Mouse (Mus musculus): ENCODE results near the gene Nucks1. TPM values are rescaled to one million over a fixed set of nuclear protein-coding genes. Genes with fewer than 3 reads are reported as not detected.

Gene Nucks1
- polyA plus RNA-seq, 1 experiment from 2014 or later, result 50.1 TPM

DNA sequence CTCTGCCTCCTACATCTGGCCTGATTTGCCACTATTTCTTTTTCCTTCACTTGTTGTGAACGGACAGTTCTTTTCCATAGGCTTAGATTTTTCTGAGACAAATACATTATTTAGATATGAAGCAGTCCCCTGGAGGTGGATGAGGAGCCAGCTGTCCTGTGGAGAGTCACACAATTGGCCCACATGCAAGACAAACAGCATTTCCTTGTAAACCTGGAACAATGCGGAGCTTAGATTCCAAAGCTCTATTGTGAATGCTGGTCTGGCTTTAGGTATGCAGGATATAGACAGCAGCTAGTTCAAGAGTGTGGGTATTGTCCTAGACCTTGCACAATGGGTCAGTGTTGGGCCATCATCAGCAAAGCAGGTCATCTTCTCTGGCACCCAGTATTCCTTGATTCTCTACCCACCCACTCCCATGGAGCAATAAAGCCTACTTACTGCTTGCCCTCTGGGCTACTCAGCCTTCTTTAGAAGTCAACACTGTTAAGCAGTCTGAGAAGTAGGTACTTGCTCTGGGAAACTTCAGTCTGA is 30.4 kb downstream of the Nucks1 start:
- Histone ChIP-seq H3K4me2 (ENCODE audit: low read length) (no peak overlapping the region), H3K9ac (ENCODE audit: low read depth, low read length) (no peak overlapping the region), H3K27ac (ENCODE audit: low read length) (no peak overlapping the region), H3K27me3 (ENCODE audit: control insufficient read depth, insufficient read depth, low read depth, low read length) (no peaks in the 10 kb centered on the region), H3K4me3 (ENCODE audit: low read depth, low read length) (no peak overlapping the region), H3K9me3 (replicated peaks; ENCODE audit: control insufficient read depth, low read length, poor library complexity, severe bottlenecking) (no peaks in the 10 kb centered on the region), H3K36me3 (ENCODE audit: control insufficient read depth, insufficient read depth, low read length) (no peaks in the 10 kb centered on the region), H3K4me1 (ENCODE audit: control insufficient read depth, insufficient read depth, low read length) (no peaks in the 10 kb centered on the region)
- no peak for ATAC-seq
- WGBS, result 32% methylated on average over 2 of the region's 2 CpGs

DNA sequence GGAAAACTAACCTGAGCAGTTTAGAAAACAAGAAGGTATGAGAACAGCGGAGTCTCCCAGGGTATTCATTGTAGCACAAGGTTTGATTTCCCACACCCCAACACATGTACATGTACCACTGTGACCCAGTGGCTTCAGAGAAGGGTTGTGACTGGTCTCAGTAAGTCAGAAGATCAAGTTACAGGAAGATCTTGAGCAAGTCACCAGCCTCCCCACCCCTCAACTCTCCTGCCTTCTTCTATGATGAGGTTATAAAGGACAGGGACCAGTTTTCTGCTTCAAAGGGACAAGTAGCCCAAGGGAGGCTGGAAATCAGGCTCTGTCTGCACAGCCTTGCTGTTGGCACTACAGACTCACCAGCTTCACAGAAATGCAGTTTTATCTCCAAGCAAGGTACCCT is 31.2 kb downstream of the Nucks1 start:
- no peak overlapping the region for H3K27ac ChIP-seq (ENCODE audit: low read length)
- H3K9ac ChIP-seq (ENCODE audit: low read depth, low read length), result no peak overlapping the region
- H3K27me3 ChIP-seq (ENCODE audit: control insufficient read depth, insufficient read depth, low read depth, low read length), result no peaks in the 10 kb centered on the region
- H3K4me1 ChIP-seq (ENCODE audit: control insufficient read depth, insufficient read depth, low read length), result no peaks in the 10 kb centered on the region
- H3K36me3 ChIP-seq (ENCODE audit: control insufficient read depth, insufficient read depth, low read length), result no peaks in the 10 kb centered on the region
- no peak overlapping the region for H3K4me3 ChIP-seq (ENCODE audit: low read depth, low read length)
- no peak overlapping the region for H3K4me2 ChIP-seq (ENCODE audit: low read length)
- no peak for ATAC-seq
- no peaks in the 10 kb centered on the region for H3K9me3 ChIP-seq (replicated peaks; ENCODE audit: control insufficient read depth, low read length, poor library complexity, severe bottlenecking)
- WGBS, result 100% methylated on average over 1 of the region's 1 CpGs

DNA sequence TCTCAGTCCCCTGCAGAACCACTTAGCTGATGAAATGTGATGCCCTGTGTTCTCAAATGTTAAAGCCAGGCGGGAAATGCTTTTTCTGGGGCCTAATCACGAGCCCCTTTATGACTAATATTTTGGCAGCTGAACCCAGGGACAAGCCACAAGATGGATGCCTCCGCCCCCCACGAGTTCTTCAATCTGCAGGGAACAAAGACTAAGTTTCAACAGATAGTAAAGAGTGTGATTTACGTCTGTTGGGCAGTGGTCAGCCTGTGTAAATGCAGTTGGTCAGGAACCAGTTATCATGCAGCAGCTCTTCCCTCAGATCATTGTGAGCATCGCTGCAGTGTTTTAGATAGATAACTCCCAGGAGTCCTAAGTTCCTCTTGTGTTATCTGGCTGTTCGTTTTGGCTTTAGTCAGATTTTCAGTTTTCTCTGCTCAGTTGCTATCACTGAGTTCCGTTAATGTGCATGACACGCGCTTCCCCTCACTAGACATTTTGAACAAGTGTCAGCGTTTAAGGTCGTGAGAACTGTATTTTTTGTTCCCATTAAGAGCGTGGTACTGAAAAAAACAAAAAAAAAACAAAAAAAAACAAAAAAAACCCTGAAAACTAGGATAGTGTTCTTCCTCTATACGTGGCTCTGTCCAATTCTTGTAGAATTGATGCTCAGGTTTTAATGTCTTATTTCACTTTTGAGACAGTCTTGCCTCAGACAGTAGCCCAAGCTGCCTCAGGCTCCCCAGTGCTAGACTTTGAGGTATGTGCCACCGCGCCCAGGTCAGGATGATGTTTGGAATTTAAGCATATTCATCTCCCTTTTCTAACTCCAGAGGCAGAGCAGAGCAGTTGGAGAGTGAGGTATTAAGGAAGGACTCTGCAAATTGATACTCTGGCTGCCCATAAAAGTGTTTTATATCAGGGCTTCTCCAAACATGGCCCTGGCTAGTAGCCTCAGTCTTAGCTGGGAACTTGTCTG is 32.6 kb downstream of the Nucks1 start:
- H3K4me2 ChIP-seq (ENCODE audit: low read length), result no peak overlapping the region
- no peaks in the 10 kb centered on the region for H3K4me1 ChIP-seq (ENCODE audit: control insufficient read depth, insufficient read depth, low read length)
- H3K36me3 ChIP-seq (ENCODE audit: control insufficient read depth, insufficient read depth, low read length), result no peaks in the 10 kb centered on the region
- H3K9me3 ChIP-seq (replicated peaks; ENCODE audit: control insufficient read depth, low read length, poor library complexity, severe bottlenecking), result no peaks in the 10 kb centered on the region
- H3K27me3 ChIP-seq (ENCODE audit: control insufficient read depth, insufficient read depth, low read depth, low read length), result no peaks in the 10 kb centered on the region
- no peak overlapping the region for H3K9ac ChIP-seq (ENCODE audit: low read depth, low read length)
- ATAC-seq, result no peak
- no peak overlapping the region for H3K27ac ChIP-seq (ENCODE audit: low read length)
- H3K4me3 ChIP-seq (ENCODE audit: low read depth, low read length), result no peak overlapping the region
- 71% methylated on average over 16 of the region's 16 CpGs for WGBS

DNA sequence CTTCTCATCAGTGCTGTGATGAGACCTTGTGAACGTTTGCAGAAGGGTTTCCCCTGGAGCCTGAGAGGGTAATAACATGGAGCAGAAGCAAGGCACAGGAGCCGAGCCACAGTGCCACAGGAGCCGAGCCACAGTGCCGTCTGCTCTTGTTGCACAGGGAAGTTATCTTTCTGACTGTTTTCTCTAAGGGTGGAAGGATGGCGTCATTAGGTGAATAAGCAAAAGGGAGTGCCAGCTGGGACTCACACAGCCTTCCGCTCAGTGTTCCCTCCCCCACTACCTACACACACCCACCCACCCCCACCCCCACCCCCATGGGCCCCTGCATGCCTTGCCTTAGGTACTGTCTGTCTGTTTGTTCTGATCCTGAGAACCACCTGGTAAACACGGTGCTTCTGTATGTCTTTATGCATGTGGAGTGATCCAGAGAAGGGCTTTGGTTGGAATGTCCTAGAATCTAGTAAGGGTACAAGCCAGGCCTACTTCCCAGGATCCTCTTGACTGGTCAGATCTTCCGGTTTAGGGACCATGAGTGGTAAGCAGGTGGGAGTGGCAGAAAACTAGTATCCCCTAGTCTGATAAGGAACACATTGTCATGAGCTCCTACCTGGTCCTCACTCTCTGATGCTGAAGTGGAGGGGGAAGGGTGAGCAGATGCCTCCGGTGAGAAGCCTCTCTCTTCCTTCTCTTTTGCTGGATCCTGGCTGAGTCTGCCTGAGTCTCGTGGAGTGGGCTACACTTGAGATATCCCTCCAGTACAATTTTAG is 35.5 kb downstream of the Nucks1 start:
- Histone ChIP-seq H3K4me2 (ENCODE audit: low read length) (no peak overlapping the region), H3K27ac (ENCODE audit: low read length) (no peak overlapping the region), H3K9me3 (replicated peaks; ENCODE audit: control insufficient read depth, low read length, poor library complexity, severe bottlenecking) (no peaks in the 10 kb centered on the region), H3K27me3 (ENCODE audit: control insufficient read depth, insufficient read depth, low read depth, low read length) (no peaks in the 10 kb centered on the region), H3K4me1 (ENCODE audit: control insufficient read depth, insufficient read depth, low read length) (no peaks in the 10 kb centered on the region), H3K4me3 (ENCODE audit: low read depth, low read length) (no peak overlapping the region), H3K9ac (ENCODE audit: low read depth, low read length) (no peak overlapping the region), H3K36me3 (ENCODE audit: control insufficient read depth, insufficient read depth, low read length) (no peaks in the 10 kb centered on the region)
- WGBS, result 76% methylated on average over 10 of the region's 10 CpGs
- ATAC-seq, result no peak

DNA sequence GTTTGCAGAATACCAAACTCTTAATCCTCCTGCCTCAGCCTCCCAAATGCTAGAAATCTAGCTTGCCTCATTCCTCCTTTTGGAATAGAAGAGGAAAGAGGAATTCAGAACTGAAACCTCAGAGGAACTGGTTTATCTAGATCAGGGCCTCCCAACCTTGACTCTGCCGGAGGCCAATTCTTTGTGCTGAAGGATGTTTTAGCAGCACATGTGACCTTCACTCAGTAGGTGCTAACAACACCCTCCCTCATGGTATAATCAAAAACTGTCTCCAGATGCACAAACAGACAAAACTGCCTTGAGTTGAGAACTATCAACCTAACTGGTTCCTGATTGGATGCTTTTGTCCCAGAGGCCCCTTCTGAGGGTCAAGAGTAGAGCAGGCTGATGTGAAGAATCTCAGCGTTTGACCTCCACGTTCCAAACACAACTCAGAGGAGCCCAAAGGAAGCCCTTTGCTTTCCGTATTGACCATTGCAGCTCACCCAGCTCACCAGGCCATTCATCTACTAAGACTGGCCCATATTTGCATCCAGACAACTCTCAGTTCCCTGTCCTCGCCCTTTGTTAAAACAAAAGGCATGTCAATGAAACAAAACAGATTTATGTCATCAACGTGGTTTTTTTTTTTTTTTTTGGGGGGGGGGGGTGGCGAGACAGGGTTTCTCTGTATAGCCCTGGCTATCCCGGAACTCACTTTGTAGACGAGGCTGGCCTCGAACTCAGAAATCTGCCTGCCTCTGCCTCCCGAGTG is 36.3 kb downstream of the Nucks1 start:
- Histone ChIP-seq H3K27me3 (ENCODE audit: control insufficient read depth, insufficient read depth, low read depth, low read length) (no peaks in the 10 kb centered on the region), H3K4me2 (ENCODE audit: low read length) (no peak overlapping the region), H3K4me1 (ENCODE audit: control insufficient read depth, insufficient read depth, low read length) (no peaks in the 10 kb centered on the region), H3K27ac (ENCODE audit: low read length) (no peak overlapping the region), H3K9ac (ENCODE audit: low read depth, low read length) (no peak overlapping the region), H3K9me3 (replicated peaks; ENCODE audit: control insufficient read depth, low read length, poor library complexity, severe bottlenecking) (no peaks in the 10 kb centered on the region), H3K36me3 (ENCODE audit: control insufficient read depth, insufficient read depth, low read length) (no peaks in the 10 kb centered on the region), H3K4me3 (ENCODE audit: low read depth, low read length) (no peak overlapping the region)
- ATAC-seq, result no peak
- 91% methylated on average over 11 of the region's 11 CpGs for WGBS

DNA sequence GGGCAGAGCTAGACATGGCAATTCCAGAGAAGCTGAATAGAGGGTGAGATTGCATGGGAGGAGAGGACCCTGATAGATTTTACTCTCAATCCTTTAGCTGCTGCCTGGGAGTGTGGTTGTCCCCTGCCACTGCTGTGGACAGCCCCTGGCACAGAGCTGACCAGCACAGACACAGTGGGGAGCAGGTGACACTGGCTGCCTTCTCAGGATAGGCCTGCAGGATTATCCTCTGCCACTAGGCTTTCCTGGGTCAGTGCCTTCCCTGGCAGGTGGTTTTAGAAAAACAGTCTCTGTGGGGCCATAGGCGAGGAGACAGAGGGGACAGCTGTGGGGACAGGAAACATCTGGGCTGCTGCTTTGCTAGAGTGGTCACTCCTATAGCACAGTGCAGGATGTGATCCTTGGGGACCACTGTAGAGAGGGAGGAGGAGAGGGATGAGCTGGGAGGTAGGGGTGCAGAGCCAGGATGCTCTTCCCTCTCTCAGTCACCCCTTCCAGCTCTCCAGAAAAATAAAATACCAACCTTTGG is 37.7 kb downstream of the Nucks1 start:
- no peak overlapping the region for H3K9ac ChIP-seq (ENCODE audit: low read depth, low read length)
- H3K4me1 ChIP-seq (ENCODE audit: control insufficient read depth, insufficient read depth, low read length), result no peaks in the 10 kb centered on the region
- no peak overlapping the region for H3K4me3 ChIP-seq (ENCODE audit: low read depth, low read length)
- 35% methylated on average over 1 of the region's 1 CpGs for WGBS
- no peaks in the 10 kb centered on the region for H3K9me3 ChIP-seq (replicated peaks; ENCODE audit: control insufficient read depth, low read length, poor library complexity, severe bottlenecking)
- ATAC-seq, result no peak
- H3K36me3 ChIP-seq (ENCODE audit: control insufficient read depth, insufficient read depth, low read length), result no peaks in the 10 kb centered on the region
- H3K4me2 ChIP-seq (ENCODE audit: low read length), result no peak overlapping the region
- H3K27ac ChIP-seq (ENCODE audit: low read length), result no peak overlapping the region
- no peaks in the 10 kb centered on the region for H3K27me3 ChIP-seq (ENCODE audit: control insufficient read depth, insufficient read depth, low read depth, low read length)

DNA sequence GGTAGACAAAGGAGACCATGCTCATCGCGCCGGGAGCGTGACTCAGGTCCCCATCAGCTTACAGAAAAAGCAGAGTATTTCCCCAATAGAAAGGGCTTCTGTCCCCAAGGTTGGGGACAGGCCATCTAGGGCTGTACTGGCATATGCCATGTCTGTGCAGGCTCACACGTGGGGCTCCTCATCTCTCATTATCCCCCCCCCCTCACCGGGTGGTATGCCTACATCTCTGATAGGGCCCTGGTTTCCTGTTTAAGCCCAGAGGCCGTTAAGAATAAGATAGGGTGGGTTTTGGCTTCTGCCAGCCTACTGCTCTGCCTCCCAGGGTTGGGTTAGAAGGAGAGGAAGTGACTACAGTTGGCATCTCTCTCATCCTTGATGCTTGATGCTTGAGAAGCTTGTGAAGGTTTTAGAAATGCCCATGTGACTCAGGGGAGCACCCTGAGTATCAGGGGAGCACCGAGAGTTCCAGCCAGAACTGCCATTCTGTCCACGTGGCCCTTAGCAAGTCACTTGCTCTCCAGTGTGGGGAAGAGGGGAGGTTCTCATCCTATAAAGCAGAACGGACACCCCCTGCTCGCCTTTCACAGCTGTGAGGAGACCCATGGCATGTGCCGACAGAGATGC is 44.0 kb downstream of the Nucks1 start:
- Histone ChIP-seq H3K4me3 (ENCODE audit: low read depth, low read length) (no peak overlapping the region), H3K27ac (ENCODE audit: low read length) (no peak overlapping the region), H3K36me3 (ENCODE audit: control insufficient read depth, insufficient read depth, low read length) (no peaks in the 10 kb centered on the region), H3K4me1 (ENCODE audit: control insufficient read depth, insufficient read depth, low read length) (no peaks in the 10 kb centered on the region; the same call in 1 of the 2 replicates), H3K9me3 (replicated peaks; ENCODE audit: control insufficient read depth, low read length, poor library complexity, severe bottlenecking) (no peaks in the 10 kb centered on the region), H3K9ac (ENCODE audit: low read depth, low read length) (no peak overlapping the region), H3K4me2 (ENCODE audit: low read length) (no peak overlapping the region), H3K27me3 (ENCODE audit: control insufficient read depth, insufficient read depth, low read depth, low read length) (no peaks in the 10 kb centered on the region)
- no peak for ATAC-seq
- WGBS, result 84% methylated on average over 12 of the region's 12 CpGs

DNA sequence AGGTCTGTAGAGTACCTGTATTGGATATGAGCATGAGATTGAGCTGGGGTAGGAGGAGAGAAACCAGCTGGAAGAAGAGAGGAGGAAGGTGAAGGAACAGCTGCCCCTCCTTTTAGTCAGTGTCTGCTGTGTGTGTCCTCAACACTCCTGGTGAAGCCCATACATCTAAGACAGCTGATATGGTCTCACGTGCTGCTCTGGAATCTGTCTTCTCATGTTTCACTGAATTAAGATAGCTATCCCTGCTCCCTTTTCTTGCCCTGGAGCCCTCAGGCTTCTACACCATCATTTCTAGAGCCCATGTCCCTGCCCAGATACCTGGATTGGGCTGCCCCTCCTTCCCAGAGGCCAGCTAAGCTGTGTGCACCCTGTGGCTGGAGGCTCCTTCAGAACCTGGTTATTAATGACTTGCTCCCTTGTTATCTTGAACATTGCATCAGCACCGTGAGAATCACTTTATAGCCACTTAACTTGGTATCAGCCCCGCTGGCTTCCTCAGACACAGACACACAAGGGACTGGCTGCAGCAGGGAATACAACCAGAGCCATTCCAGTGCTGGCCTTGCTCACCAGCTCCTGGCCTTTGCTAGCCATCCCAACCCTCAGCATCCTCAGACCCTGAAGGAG is 44.9 kb downstream of the Nucks1 start:
- Histone ChIP-seq H3K9ac (ENCODE audit: low read depth, low read length) (no peak overlapping the region), H3K4me1 (ENCODE audit: control insufficient read depth, insufficient read depth, low read length) (no peaks in the 10 kb centered on the region; the same call in 1 of the 2 replicates), H3K27ac (ENCODE audit: low read length) (no peak overlapping the region), H3K4me3 (ENCODE audit: low read depth, low read length) (no peak overlapping the region), H3K27me3 (ENCODE audit: control insufficient read depth, insufficient read depth, low read depth, low read length) (no peaks in the 10 kb centered on the region), H3K36me3 (ENCODE audit: control insufficient read depth, insufficient read depth, low read length) (no peaks in the 10 kb centered on the region), H3K4me2 (ENCODE audit: low read length) (no peak overlapping the region), H3K9me3 (replicated peaks; ENCODE audit: control insufficient read depth, low read length, poor library complexity, severe bottlenecking) (no peaks in the 10 kb centered on the region)
- no peak for ATAC-seq
- 57% methylated on average over 3 of the region's 3 CpGs for WGBS

All from midbrain, embryonic 16.5 days (tissue).